Mouse (Mus musculus): ENCODE measurements around the gene Foxp1. TPM values are rescaled to one million over a fixed set of nuclear protein-coding genes. Genes with fewer than 3 reads are reported as not detected.

Foxp1 gene
- polyA plus RNA-seq, 1 experiment from 2014 or later, result 99.3 TPM

DNA sequence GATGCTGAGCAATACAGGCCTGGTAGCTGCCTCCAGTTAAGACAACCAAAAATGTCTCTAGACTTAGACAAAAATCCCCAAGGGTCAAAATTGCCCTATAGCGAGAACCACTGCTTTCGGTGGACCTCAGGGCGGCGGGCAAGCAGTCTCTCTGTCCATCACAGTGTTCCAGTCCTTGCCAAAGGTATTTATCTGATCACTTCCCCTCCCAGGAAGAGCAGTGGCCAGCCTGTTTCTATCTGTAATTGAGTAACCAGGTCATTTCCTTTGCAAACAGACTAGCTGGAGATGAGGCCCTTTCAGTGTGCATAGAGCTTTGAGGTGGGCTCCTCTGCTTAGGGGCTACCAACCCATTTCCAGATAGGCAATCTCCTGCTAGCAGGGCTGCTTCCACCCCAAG lies 9.9 kb upstream of the Foxp1 start:
- peaks cover under 1% of the 10 kb centered on the region; the same call in 1 of the 2 replicates for H3K36me3 ChIP-seq
- DNase-seq (ENCODE audit: low spot score), result no peak
- no peaks in the 10 kb centered on the region for H3K27me3 ChIP-seq (ENCODE audit: insufficient read depth, poor library complexity, severe bottlenecking)
- 0 out of 2 replicates have a peak overlapping the region, but pooled peaks have one; percentile 16 for H3K27ac ChIP-seq
- H3K4me1 ChIP-seq, result 0 out of 2 replicates have a peak, but pooled peaks cover 5% of the 10 kb centered on the region
- peaks cover under 1% of the 10 kb centered on the region; the same call in 1 of the 2 replicates for H3K9me3 ChIP-seq
- WGBS, result 83% methylated on average over 4 of the region's 4 CpGs
- no peak overlapping the region for H3K4me3 ChIP-seq

DNA sequence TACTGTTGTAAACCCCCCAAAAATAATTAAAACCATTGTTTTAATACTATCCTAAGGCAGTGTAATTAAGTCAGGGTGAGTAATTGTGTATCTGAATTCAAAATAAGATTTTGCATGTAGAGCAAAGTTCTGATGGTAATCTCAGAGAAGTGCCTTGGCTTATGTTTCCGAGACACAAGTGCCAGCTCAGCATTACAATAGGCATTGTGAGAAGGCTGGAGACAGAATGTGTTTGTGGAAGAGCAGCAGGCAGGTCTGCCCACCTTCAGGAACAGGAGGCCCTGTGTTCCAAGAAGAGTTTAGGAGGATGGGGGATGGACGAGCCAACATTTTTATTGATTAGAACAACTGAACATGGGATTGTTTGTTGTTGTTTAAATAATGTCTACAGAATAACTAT lies 6.5 kb upstream of the Foxp1 start:
- no peak overlapping the region for H3K27ac ChIP-seq
- H3K4me3 ChIP-seq, result no peak overlapping the region
- H3K4me1 ChIP-seq, result 0 out of 2 replicates have a peak, but pooled peaks cover 5% of the 10 kb centered on the region
- peaks cover 15% of the 10 kb centered on the region for H3K36me3 ChIP-seq
- peak; percentile 38 for DNase-seq (ENCODE audit: low spot score)
- WGBS, result 80% methylated on average over 2 of the region's 2 CpGs
- peaks cover 3% of the 10 kb centered on the region; the same call in 1 of the 2 replicates for H3K9me3 ChIP-seq
- no peaks in the 10 kb centered on the region for H3K27me3 ChIP-seq (ENCODE audit: insufficient read depth, poor library complexity, severe bottlenecking)

GRCm38 (mm10) chr6:99527457-99528105 lies 5.1 kb upstream of the Foxp1 start:
- H3K4me3 ChIP-seq, result no peak overlapping the region
- DNase-seq (ENCODE audit: low spot score), result peak; percentile 63

GRCm38 (mm10) chr6:99525351-99525750 lies 2.8 kb upstream of the Foxp1 start:
- DNase-seq (ENCODE audit: low spot score), result peak; percentile 35
- H3K4me1 ChIP-seq, result 0 out of 2 replicates have a peak, but pooled peaks cover 3% of the 10 kb centered on the region
- no peaks in the 10 kb centered on the region for H3K27me3 ChIP-seq (ENCODE audit: insufficient read depth, poor library complexity, severe bottlenecking)
- 66% methylated on average over 8 of the region's 8 CpGs for WGBS
- H3K4me3 ChIP-seq, result no peak overlapping the region
- no peak overlapping the region for H3K27ac ChIP-seq
- H3K9me3 ChIP-seq, result peaks cover 3% of the 10 kb centered on the region; the same call in 1 of the 2 replicates
- H3K36me3 ChIP-seq, result peaks cover 15% of the 10 kb centered on the region

More at GRCm38 (mm10) chr6:99527457-99528105, 5.1 kb upstream of the Foxp1 start:
- no peak overlapping the region for H3K27ac ChIP-seq
- peaks cover 15% of the 10 kb centered on the region for H3K36me3 ChIP-seq
- H3K27me3 ChIP-seq (ENCODE audit: insufficient read depth, poor library complexity, severe bottlenecking), result no peaks in the 10 kb centered on the region
- 91% methylated on average over 6 of the region's 6 CpGs for WGBS
- peaks cover 3% of the 10 kb centered on the region; the same call in 1 of the 2 replicates for H3K9me3 ChIP-seq
- 0 out of 2 replicates have a peak, but pooled peaks cover 4% of the 10 kb centered on the region for H3K4me1 ChIP-seq

- Histone ChIP-seq H3K36me3 (peaks cover 15% of the 10 kb centered on the region), H3K27ac (peak overlapping the region; percentile 99), H3K4me1 (0 out of 2 replicates have a peak, but pooled peaks cover 3% of the 10 kb centered on the region), H3K9me3 (peaks cover 3% of the 10 kb centered on the region; the same call in 1 of the 2 replicates), H3K4me3 (peak overlapping the region; percentile 92), H3K27me3 (ENCODE audit: insufficient read depth, poor library complexity, severe bottlenecking) (no peaks in the 10 kb centered on the region)
- 31% methylated on average over 10 of the region's 10 CpGs for WGBS
- peak; percentile 35 for DNase-seq (ENCODE audit: low spot score)
These were observed 1.3 kb upstream of the Foxp1 start for GRCm38 (mm10) chr6:99523679-99524370.

DNA sequence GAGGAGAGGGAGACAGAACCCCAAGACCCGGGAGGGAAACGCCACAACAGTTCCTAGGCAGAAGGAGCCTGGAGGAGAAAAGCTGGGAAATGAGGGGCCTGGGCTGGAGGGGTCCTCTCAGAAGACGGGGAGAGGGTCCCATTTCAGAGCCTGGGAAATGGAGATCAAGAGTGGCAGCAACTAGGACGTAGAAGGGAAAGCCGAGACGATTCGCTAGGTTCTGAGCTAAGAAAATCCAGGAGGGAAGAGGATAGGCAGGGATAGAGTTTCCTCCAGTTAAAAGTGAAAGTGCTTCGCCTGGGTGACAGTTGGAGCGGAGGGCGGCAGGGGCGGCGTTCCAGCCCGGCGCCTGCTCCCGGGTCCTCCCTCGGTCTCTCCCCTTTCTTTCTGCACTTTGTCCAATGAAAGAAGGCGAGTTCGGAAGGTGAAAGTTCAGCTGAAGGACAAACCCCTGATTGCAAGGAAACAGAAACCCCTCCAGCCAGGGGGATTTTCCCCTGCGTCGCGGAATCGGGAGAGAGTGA lies 650 bp upstream of the Foxp1 start:
- H3K36me3 ChIP-seq, result peaks cover 15% of the 10 kb centered on the region
- peak overlapping the region; percentile 92 for H3K4me3 ChIP-seq
- H3K27me3 ChIP-seq (ENCODE audit: insufficient read depth, poor library complexity, severe bottlenecking), result no peaks in the 10 kb centered on the region
- peak; percentile 92 for DNase-seq (ENCODE audit: low spot score)
- peak overlapping the region; percentile 99 for H3K27ac ChIP-seq
- peaks cover 3% of the 10 kb centered on the region; the same call in 1 of the 2 replicates for H3K9me3 ChIP-seq
- H3K4me1 ChIP-seq, result 0 out of 2 replicates have a peak, but pooled peaks cover 3% of the 10 kb centered on the region
- WGBS, result 0% methylated on average over 22 of the region's 22 CpGs

DNA sequence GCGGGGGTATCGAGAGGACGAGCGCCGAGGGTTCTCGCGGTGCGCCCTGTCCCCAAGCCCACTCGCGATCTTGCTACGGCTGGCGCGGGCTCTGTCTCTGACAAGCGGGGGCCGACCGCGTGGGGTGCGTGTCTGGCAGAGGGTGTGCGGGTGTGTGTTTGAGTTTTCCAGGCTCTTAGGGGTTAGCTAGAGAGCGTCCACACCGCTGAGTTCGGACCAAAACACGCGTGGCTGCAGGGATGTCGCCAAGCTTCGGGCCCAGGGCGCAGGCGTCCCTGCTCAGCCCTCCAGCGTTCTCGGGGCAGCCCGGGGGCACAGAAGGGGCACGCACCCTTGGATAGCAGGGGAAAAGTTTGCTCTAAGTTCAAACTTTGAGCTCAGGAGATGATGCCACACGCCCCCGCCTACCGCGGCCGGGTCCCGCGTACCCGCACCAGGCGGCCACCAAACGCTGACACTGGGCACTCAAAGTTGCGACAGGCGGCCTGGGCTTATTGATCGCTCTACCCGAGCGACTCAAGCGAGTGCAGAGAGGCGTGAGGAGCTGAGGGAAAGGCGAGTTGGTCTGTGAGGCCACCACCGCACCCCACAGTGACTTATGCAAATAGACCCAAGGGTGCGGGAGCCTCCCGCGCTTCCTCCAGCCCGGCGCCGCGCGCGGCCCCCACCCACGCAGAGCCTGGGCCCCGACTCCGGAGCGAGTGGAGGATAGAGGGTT lies 721 bp downstream of the Foxp1 start:
- Histone ChIP-seq H3K4me1 (0 out of 2 replicates have a peak, but pooled peaks cover 3% of the 10 kb centered on the region), H3K9me3 (no peaks in the 10 kb centered on the region), H3K36me3 (peaks cover 8% of the 10 kb centered on the region; the same call in 1 of the 2 replicates), H3K27ac (peak overlapping the region; percentile 99), H3K4me3 (peak overlapping the region; percentile 92), H3K27me3 (ENCODE audit: insufficient read depth, poor library complexity, severe bottlenecking) (no peaks in the 10 kb centered on the region)
- under 1% methylated on average over 64 of the region's 64 CpGs for WGBS
- peak; percentile 81 for DNase-seq (ENCODE audit: low spot score)

DNA sequence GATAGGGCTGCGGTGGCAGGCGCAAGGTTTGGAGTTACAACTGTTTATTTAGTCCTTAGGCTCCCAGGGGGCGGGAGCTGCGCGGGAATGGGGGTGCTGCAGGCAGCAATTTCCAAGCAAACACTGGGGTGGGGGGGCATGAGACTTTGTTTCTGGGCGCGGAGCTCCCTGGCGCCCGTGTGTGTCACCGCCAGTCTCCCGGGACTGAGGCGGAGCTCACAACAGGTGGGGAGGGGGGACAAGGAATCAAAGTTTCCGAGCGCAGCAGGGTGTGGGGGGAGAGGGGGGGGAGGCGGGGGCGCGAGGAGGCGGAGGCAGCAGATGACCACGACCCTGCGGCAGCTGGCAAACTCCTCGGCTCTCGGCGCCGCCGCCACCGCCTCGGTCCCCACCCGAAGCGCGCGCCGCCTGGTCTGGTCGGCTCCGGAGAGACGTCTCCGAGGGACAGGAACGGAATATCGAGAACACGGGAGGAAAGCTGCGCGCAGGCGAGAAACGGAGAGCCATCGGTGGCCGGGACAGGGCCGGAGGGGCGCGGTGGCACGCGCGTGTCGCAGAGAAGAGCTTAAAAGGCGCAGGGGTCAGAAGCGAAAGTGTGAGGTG lies 1.4 kb downstream of the Foxp1 start:
- Histone ChIP-seq H3K4me3 (peak overlapping the region; percentile 92), H3K27me3 (ENCODE audit: insufficient read depth, poor library complexity, severe bottlenecking) (no peaks in the 10 kb centered on the region), H3K9me3 (no peaks in the 10 kb centered on the region), H3K4me1 (0 out of 2 replicates have a peak, but pooled peaks cover 3% of the 10 kb centered on the region), H3K36me3 (peaks cover 2% of the 10 kb centered on the region; the same call in 1 of the 2 replicates), H3K27ac (peak overlapping the region; percentile 99)
- DNase-seq (ENCODE audit: low spot score), result peak; percentile 88
- under 1% methylated on average over 50 of the region's 54 CpGs for WGBS

DNA sequence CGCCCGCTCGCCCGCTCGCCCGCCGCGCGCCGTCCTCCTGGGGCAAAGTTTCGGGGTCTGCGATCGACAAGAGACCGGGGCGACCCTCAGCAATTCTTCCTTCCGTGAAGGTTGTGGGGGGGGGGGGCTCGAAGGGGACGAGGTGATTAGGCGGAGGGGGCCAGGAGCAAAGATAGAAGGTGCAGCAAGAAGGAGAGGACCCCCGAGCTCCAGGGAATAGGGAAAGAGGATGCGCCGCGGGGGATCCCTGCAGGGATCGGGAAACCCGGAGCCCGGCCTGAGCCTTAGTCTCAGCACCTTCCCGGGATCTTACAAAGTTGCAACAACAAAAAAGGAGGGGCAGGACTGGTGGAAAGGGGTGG lies 1.9 kb downstream of the Foxp1 start:
- Histone ChIP-seq H3K9me3 (no peaks in the 10 kb centered on the region), H3K4me3 (peak overlapping the region; percentile 92), H3K4me1 (0 out of 2 replicates have a peak, but pooled peaks cover 3% of the 10 kb centered on the region), H3K27me3 (ENCODE audit: insufficient read depth, poor library complexity, severe bottlenecking) (no peaks in the 10 kb centered on the region), H3K27ac (peak overlapping the region; percentile 99), H3K36me3 (no peaks in the 10 kb centered on the region)
- no peak for DNase-seq (ENCODE audit: low spot score)
- WGBS, result under 1% methylated on average over 27 of the region's 27 CpGs

GRCm38 (mm10) chr6:99519806-99520675 lies 2.5 kb downstream of the Foxp1 start:
- 2% methylated on average over 38 of the region's 38 CpGs for WGBS
- no peak for DNase-seq (ENCODE audit: low spot score)
- H3K4me3 ChIP-seq, result peak overlapping the region; percentile 92
- H3K9me3 ChIP-seq, result no peaks in the 10 kb centered on the region
- H3K4me1 ChIP-seq, result 0 out of 2 replicates have a peak, but pooled peaks cover 3% of the 10 kb centered on the region
- H3K27ac ChIP-seq, result peak overlapping the region; percentile 99
- no peaks in the 10 kb centered on the region for H3K36me3 ChIP-seq
- H3K27me3 ChIP-seq (ENCODE audit: insufficient read depth, poor library complexity, severe bottlenecking), result no peaks in the 10 kb centered on the region

- H3K36me3 ChIP-seq, result no peaks in the 10 kb centered on the region
- DNase-seq (ENCODE audit: low spot score), result no peak
- peak overlapping the region; percentile 8; the same call in 1 of the 2 replicates for H3K4me3 ChIP-seq
- H3K27me3 ChIP-seq (ENCODE audit: insufficient read depth, poor library complexity, severe bottlenecking), result no peaks in the 10 kb centered on the region
- 0 out of 2 replicates have a peak, but pooled peaks cover 3% of the 10 kb centered on the region for H3K4me1 ChIP-seq
- no peak overlapping the region for H3K27ac ChIP-seq
- 31% methylated on average over 4 of the region's 4 CpGs for WGBS
- H3K9me3 ChIP-seq, result no peaks in the 10 kb centered on the region
These were observed 3.5 kb downstream of the Foxp1 start for GRCm38 (mm10) chr6:99519052-99519451.
